Mouse (Mus musculus): ENCODE measurements around the gene Tpm4. TPM values are rescaled to one million over a fixed set of nuclear protein-coding genes. Genes with fewer than 3 reads are reported as not detected.

Gene Tpm4
- polyA plus RNA-seq, 1 experiment from 2014 or later: 214 TPM

DNA sequence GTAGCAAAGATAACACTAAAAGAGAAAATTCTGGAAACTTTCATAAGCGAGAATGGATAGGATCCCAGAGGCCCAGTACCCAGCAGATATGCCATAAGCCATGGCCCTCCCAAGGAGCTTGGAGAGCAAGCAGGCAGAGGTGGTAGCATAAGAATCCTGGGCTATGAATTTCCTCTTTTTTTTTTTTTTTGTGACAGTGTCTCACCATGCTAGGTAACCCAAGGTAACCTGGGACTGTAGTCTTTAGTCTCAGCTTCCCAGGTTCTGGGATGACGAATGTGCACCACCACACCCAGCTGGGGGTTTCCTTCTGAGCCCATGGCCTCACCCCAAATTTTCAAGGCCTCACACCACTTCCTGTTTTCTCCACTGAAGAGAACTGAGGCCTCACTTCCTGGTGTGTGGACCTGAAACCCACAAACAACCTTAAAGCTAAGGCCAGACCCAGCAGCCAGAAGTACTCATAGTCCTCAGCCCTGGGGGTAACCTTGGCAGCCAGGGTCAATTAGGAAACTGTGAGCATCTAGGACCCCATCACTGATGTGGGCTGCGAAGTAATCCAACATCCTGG is 34.4 kb downstream of the Tpm4 start:
- WGBS: 93% methylated on average over 3 of the region's 3 CpGs
- Histone ChIP-seq H3K4me1 (replicated peaks; ENCODE audit: control insufficient read depth, insufficient read depth, low read length) (no peaks in the 10 kb centered on the region), H3K4me2 (ENCODE audit: low read length) (no peak overlapping the region), H3K4me3 (replicated peaks; ENCODE audit: low read length) (no peak overlapping the region), H3K36me3 (ENCODE audit: control insufficient read depth, insufficient read depth) (peaks cover 19% of the 10 kb centered on the region), H3K9me3 (ENCODE audit: control insufficient read depth, low read length) (no peaks in the 10 kb centered on the region), H3K9ac (replicated peaks; ENCODE audit: low read depth, low read length) (no peak overlapping the region), H3K27me3 (replicated peaks; ENCODE audit: control insufficient read depth, insufficient read depth, low read length) (no peaks in the 10 kb centered on the region), H3K27ac (ENCODE audit: low read length) (no peak overlapping the region)
- ATAC-seq: no peak

DNA sequence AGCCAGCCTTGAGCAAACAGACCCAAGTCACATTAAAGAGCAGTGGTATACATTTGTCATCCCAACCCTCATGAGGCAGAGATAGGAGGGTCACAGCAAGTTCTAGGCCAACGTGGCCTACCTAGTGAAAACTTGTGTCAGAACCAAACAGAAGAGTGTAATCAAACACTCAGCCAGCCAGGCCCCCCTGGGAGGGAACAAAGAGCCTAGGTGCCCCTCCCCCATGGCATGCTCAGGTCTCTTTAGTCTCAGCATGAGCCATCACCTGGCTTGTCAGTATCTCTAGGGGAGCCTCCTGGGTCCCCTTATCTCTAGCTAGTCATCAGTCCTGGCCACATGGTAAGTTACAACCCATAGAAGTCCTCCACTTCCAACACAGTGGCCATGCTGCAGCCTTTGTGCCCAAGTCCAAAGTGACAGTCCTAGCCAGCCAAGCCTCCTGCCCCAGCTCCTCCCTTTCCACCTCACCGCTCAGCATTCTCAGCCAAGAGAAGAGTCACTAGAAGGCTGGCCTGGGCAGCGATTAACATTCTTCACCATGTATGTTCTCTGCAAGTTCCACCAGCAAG is 35.0 kb downstream of the Tpm4 start:
- Histone ChIP-seq H3K4me3 (replicated peaks; ENCODE audit: low read length) (no peak overlapping the region), H3K9me3 (ENCODE audit: control insufficient read depth, low read length) (no peaks in the 10 kb centered on the region), H3K4me2 (ENCODE audit: low read length) (no peak overlapping the region), H3K36me3 (ENCODE audit: control insufficient read depth, insufficient read depth) (peaks cover 24% of the 10 kb centered on the region), H3K4me1 (replicated peaks; ENCODE audit: control insufficient read depth, insufficient read depth, low read length) (no peaks in the 10 kb centered on the region), H3K27me3 (replicated peaks; ENCODE audit: control insufficient read depth, insufficient read depth, low read length) (no peaks in the 10 kb centered on the region), H3K27ac (ENCODE audit: low read length) (no peak overlapping the region), H3K9ac (replicated peaks; ENCODE audit: low read depth, low read length) (no peak overlapping the region)
- no peak for ATAC-seq
- 92% methylated on average over 3 of the region's 3 CpGs for WGBS

DNA sequence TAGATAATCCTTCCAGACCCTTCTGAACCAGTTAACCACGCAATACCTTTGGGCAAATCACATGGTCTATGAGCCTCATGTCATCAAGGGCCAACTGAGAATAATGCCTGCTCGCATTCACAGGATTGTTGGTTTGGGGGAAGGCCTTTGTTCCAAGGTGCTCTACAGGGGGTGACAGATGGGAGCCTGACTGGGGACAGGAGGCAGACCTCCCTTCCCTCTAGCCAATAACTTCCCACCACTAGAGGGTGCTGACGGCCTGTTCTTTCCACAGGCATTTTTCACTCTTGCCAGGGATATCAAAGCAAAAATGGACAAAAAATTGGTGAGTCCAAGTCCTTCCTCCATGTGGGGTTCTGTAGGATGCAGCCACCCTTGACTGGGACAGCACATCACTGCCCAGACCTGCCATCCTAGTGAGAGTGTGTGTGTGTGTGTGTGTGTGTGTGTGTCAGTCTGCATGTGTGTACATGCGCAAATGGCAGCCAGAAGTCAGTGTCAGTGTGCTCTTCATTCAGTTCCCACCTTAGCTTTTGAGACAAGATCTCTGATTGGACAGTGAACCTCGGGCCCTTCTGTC is 42.7 kb downstream of the Tpm4 start:
- WGBS: 56% methylated on average over 5 of the region's 5 CpGs
- no peak overlapping the region for H3K4me2 ChIP-seq (ENCODE audit: low read length)
- peaks cover 47% of the 10 kb centered on the region for H3K36me3 ChIP-seq (ENCODE audit: control insufficient read depth, insufficient read depth)
- no peaks in the 10 kb centered on the region for H3K27me3 ChIP-seq (replicated peaks; ENCODE audit: control insufficient read depth, insufficient read depth, low read length)
- peak; percentile 55; the same call in 1 of the 2 replicates for ATAC-seq
- H3K27ac ChIP-seq (ENCODE audit: low read length): peak overlapping the region; percentile 3; the same call in 1 of the 2 replicates
- H3K4me3 ChIP-seq (replicated peaks; ENCODE audit: low read length): no peak overlapping the region
- H3K9me3 ChIP-seq (ENCODE audit: control insufficient read depth, low read length): no peaks in the 10 kb centered on the region
- H3K9ac ChIP-seq (replicated peaks; ENCODE audit: low read depth, low read length): no peak overlapping the region
- no peaks in the 10 kb centered on the region for H3K4me1 ChIP-seq (replicated peaks; ENCODE audit: control insufficient read depth, insufficient read depth, low read length)

DNA sequence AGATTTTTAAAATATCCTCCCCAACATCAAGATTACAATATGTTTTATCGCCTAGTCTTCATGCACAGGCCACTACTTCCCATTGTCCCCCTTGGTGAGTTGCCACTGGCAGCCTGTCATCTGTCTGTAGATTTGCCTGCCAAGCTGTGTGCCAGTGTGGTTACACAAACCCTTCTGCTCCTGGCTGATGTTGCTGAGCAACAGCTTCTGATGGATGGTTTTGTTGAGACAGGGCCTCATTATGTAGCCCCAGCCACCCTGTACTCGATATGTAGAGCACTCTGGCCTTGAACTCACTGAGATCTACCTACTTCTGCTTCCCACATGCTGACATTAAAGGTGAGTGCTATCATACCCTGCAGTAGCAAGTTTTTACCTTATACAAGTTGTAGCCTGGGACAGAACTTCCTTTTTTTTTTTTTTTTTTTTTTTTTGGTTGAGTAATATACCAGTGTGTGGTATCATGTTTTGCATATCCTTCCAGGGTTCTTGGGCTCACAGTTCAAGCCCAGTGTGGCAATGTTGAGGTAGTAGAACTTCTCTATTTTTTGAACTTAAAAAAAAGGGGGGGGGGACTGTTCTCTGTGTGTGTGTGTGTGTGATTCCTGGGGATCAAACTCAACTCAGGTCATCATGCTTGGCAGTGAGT is 48.9 kb downstream of the Tpm4 start:
- Histone ChIP-seq H3K27ac (ENCODE audit: low read length) (no peak overlapping the region), H3K36me3 (ENCODE audit: control insufficient read depth, insufficient read depth) (peaks cover 16% of the 10 kb centered on the region), H3K27me3 (replicated peaks; ENCODE audit: control insufficient read depth, insufficient read depth, low read length) (no peaks in the 10 kb centered on the region), H3K9me3 (ENCODE audit: control insufficient read depth, low read length) (no peaks in the 10 kb centered on the region), H3K4me3 (replicated peaks; ENCODE audit: low read length) (no peak overlapping the region), H3K4me2 (ENCODE audit: low read length) (no peak overlapping the region), H3K4me1 (replicated peaks; ENCODE audit: control insufficient read depth, insufficient read depth, low read length) (0 out of 2 replicates have a peak, but pooled peaks cover 2% of the 10 kb centered on the region), H3K9ac (replicated peaks; ENCODE audit: low read depth, low read length) (no peak overlapping the region)
- ATAC-seq: peak; percentile 73
- WGBS: 39% methylated on average over 2 of the region's 2 CpGs

DNA sequence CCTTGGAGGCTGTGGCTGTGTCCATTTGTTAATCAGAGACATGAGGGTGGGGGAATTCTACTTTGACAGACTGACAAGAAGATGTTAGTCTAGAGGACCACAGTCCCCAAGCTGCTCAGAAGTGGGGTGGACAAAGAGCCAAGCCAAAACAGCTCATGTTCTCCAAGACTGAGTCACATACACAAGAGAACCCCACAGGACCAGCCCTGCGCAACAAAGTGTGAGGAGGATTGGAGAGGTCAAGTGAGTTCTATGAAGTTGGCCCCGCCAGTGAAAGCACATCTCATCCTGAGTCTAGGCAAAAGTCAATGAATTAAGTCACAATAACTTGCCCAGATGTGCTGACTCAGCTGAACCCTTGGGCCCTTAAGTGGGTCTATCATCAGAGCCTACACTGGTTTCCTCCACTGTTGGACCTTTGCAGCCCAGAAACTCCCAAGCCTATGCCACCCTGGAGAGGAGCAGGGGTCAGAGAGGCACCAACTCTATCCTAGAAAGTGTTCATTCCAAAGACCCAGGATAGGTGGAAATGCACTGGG is 53.1 kb downstream of the Tpm4 start:
- ATAC-seq: no peak
- Histone ChIP-seq H3K9me3 (ENCODE audit: control insufficient read depth, low read length) (no peaks in the 10 kb centered on the region), H3K4me2 (ENCODE audit: low read length) (no peak overlapping the region), H3K4me3 (replicated peaks; ENCODE audit: low read length) (no peak overlapping the region), H3K9ac (replicated peaks; ENCODE audit: low read depth, low read length) (no peak overlapping the region), H3K27ac (ENCODE audit: low read length) (no peak overlapping the region), H3K4me1 (replicated peaks; ENCODE audit: control insufficient read depth, insufficient read depth, low read length) (0 out of 2 replicates have a peak, but pooled peaks cover 2% of the 10 kb centered on the region), H3K27me3 (replicated peaks; ENCODE audit: control insufficient read depth, insufficient read depth, low read length) (no peaks in the 10 kb centered on the region), H3K36me3 (ENCODE audit: control insufficient read depth, insufficient read depth) (no peaks in the 10 kb centered on the region)
- WGBS: 82% methylated on average over 2 of the region's 2 CpGs

DNA sequence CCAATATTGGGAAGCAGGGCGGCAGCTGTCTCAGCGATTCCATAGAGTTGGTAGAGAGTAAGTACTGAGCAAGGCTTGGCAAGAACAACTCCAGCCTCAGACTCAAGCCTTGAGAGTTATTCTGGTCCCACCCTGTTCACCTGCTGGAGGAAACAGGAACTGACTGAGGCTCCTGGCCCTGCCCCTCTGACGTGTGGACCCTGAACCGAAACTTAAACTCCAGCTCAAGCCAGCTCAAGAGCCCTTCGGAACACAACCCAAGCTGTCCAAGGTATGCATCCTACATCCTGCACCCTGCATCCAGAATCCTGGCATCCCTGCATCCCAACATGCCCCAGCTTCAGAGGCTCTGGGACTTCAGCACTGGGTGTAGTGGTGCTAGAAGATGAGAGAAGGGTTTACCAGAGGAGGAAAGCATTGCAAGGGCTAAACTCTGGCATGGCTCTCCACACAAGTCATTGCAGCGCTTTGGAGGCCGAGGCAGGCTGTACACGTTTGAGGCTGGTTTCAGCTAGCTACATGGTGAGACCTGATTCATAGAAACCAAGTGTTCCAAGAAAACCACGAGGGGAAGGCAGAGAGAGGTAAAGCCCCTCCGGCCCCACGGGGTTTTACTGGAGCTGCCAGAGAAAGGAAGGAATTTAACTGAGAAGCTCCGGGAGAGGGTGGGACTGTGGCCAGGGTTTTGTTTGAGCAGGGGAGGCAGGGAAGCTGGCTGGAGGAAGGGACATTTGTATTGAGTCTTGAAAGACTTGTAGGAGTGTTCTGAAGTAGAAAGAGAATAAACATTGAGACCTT is 54.8 kb downstream of the Tpm4 start, which contains the start of gene Hsh2d:
Gene Hsh2d (plus strand): TSS at position 222 of the 798 bp plus-strand sequence.
- Histone ChIP-seq H3K9me3 (ENCODE audit: control insufficient read depth, low read length) (no peaks in the 10 kb centered on the region), H3K27me3 (replicated peaks; ENCODE audit: control insufficient read depth, insufficient read depth, low read length) (no peaks in the 10 kb centered on the region), H3K4me3 (replicated peaks; ENCODE audit: low read length) (no peak within 1 kb of the TSS), H3K36me3 (ENCODE audit: control insufficient read depth, insufficient read depth) (no peaks in the 10 kb centered on the region), H3K27ac (ENCODE audit: low read length) (no peak within 1 kb of the TSS), H3K4me2 (ENCODE audit: low read length) (no peak within 1 kb of the TSS), H3K4me1 (replicated peaks; ENCODE audit: control insufficient read depth, insufficient read depth, low read length) (no peaks in the 10 kb centered on the region), H3K9ac (replicated peaks; ENCODE audit: low read depth, low read length) (no peak within 1 kb of the TSS)
- WGBS: 66% methylated on average over 12 of the region's 12 CpGs
- no peak for ATAC-seq

DNA sequence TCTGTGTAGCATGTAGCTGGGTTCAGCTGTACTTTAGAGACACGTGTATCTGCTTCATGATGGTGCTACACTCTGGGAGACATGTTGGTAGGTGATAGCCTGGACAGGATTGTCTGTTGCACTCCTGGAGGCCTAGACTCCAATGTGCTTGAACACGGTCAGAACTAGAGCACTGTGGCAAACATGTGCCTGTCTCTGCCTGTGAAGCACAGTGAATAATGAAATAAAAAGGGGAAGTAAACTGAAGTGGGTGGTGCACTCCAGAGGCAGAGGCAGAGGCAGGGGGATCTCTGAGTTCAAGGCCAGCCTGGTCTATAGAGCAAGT is 55.4 kb downstream of the Tpm4 start:
- 86% methylated on average over 2 of the region's 2 CpGs for WGBS
- no peak for ATAC-seq

DNA sequence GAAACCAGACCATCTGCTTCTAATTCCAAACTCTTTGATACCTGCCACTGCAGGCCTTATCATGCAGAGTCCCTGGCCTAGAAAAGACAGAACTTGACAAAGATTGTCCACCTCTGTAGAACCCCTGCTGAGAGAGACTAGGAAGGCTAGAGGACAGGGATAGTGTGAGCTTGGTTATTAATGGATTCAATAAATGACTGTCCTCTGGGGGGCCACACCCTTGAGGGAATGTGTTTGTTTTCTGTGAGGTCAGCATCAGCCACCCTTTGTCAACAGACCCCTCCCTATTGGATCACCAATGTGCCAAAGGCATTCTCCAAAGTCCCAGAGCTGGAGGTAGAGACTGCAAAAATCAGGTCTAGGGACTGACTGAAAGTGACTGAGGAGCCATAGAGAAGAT is 57.3 kb downstream of the Tpm4 start:
- H3K9ac ChIP-seq (replicated peaks; ENCODE audit: low read depth, low read length): no peak overlapping the region
- no peaks in the 10 kb centered on the region for H3K9me3 ChIP-seq (ENCODE audit: control insufficient read depth, low read length)
- H3K36me3 ChIP-seq (ENCODE audit: control insufficient read depth, insufficient read depth): no peaks in the 10 kb centered on the region
- no peak for ATAC-seq
- no peak overlapping the region for H3K4me3 ChIP-seq (replicated peaks; ENCODE audit: low read length)
- no peak overlapping the region for H3K4me2 ChIP-seq (ENCODE audit: low read length)
- H3K4me1 ChIP-seq (replicated peaks; ENCODE audit: control insufficient read depth, insufficient read depth, low read length): no peaks in the 10 kb centered on the region
- no peak overlapping the region for H3K27ac ChIP-seq (ENCODE audit: low read length)
- H3K27me3 ChIP-seq (replicated peaks; ENCODE audit: control insufficient read depth, insufficient read depth, low read length): no peaks in the 10 kb centered on the region

More for the DNA sequence above, 55.4 kb downstream of the Tpm4 start:
- Histone ChIP-seq H3K4me1 (replicated peaks; ENCODE audit: control insufficient read depth, insufficient read depth, low read length) (no peaks in the 10 kb centered on the region), H3K4me2 (ENCODE audit: low read length) (no peak overlapping the region), H3K9ac (replicated peaks; ENCODE audit: low read depth, low read length) (no peak overlapping the region), H3K27me3 (replicated peaks; ENCODE audit: control insufficient read depth, insufficient read depth, low read length) (no peaks in the 10 kb centered on the region), H3K4me3 (replicated peaks; ENCODE audit: low read length) (no peak overlapping the region), H3K36me3 (ENCODE audit: control insufficient read depth, insufficient read depth) (no peaks in the 10 kb centered on the region), H3K27ac (ENCODE audit: low read length) (no peak overlapping the region), H3K9me3 (ENCODE audit: control insufficient read depth, low read length) (no peaks in the 10 kb centered on the region)

DNA sequence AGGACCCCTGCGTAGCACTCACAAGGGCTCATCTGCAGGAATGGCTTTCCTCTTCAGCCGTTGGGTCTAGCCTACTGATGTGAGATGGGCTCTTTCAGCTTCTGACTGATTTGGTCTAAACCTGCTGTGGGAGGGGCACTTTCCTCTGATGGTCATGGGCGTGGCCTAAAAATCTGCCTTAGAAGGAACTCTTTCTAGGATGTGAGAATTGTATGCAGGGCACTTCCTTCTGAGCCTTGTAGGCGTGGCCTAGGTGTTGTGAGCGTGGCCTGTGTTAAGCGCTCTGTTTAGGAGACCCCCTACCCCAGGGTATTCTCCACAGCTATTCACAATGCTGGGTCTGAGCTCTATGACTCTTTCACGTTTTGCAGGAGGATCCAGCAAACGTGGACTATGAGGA is 63.2 kb downstream of the Tpm4 start:
- Histone ChIP-seq H3K9me3 (ENCODE audit: control insufficient read depth, low read length) (peaks cover 8% of the 10 kb centered on the region), H3K4me3 (replicated peaks; ENCODE audit: low read length) (no peak overlapping the region), H3K4me2 (ENCODE audit: low read length) (no peak overlapping the region), H3K36me3 (ENCODE audit: control insufficient read depth, insufficient read depth) (no peaks in the 10 kb centered on the region), H3K27ac (ENCODE audit: low read length) (no peak overlapping the region), H3K4me1 (replicated peaks; ENCODE audit: control insufficient read depth, insufficient read depth, low read length) (no peaks in the 10 kb centered on the region), H3K9ac (replicated peaks; ENCODE audit: low read depth, low read length) (no peak overlapping the region), H3K27me3 (replicated peaks; ENCODE audit: control insufficient read depth, insufficient read depth, low read length) (no peaks in the 10 kb centered on the region)
- 68% methylated on average over 8 of the region's 8 CpGs for WGBS
- ATAC-seq: no peak

All from forebrain, embryonic 16.5 days (tissue).